Mouse (Mus musculus) frontal cortex, postnatal 14 days (tissue): ENCODE data around the gene Trabd2b.

ENCODE experiments used
- DNase-seq, 2 experiments: peaks; one replicate each; pipeline ENCODE4 v3.0.0; 2022; ENCODE audit warnings: low spot score in 2 of 2

Gene Trabd2b

GRCm38 (mm10) chr4:114605670-114606069, 199.1 kb downstream of the Trabd2b start:
- no peak for DNase-seq

- no peak for DNase-seq
Measured at GRCm38 (mm10) chr4:114607873-114608272, 201.3 kb downstream of the Trabd2b start.

GRCm38 (mm10) chr4:114609297-114609696, 202.8 kb downstream of the Trabd2b start:
- DNase-seq: no peak

GRCm38 (mm10) chr4:114611166-114611929, 204.8 kb downstream of the Trabd2b start:
- no peak for DNase-seq

GRCm38 (mm10) chr4:114612032-114612431, 205.5 kb downstream of the Trabd2b start:
- no peak for DNase-seq

- DNase-seq: no peak
Measured at GRCm38 (mm10) chr4:114612827-114613226, 206.3 kb downstream of the Trabd2b start.

GRCm38 (mm10) chr4:114614086-114614485, 207.6 kb downstream of the Trabd2b start:
- DNase-seq: no peak

GRCm38 (mm10) chr4:114615765-114616164, 209.2 kb downstream of the Trabd2b start:
- DNase-seq: no peak

- DNase-seq: no peak
Measured at GRCm38 (mm10) chr4:114622929-114623328, 216.4 kb downstream of the Trabd2b start.

- DNase-seq: no peak
Measured at GRCm38 (mm10) chr4:114624114-114624910, 217.8 kb downstream of the Trabd2b start.

- DNase-seq: no peak
Measured at GRCm38 (mm10) chr4:114625357-114625756, 218.8 kb downstream of the Trabd2b start.

GRCm38 (mm10) chr4:114625920-114626319, 219.4 kb downstream of the Trabd2b start:
- DNase-seq: no peak

GRCm38 (mm10) chr4:114627674-114628293, 221.3 kb downstream of the Trabd2b start:
- DNase-seq: no peak

GRCm38 (mm10) chr4:114635889-114636288, 229.4 kb downstream of the Trabd2b start:
- peak; percentile 66 to 68 for DNase-seq

GRCm38 (mm10) chr4:114636324-114636723, 229.8 kb downstream of the Trabd2b start:
- DNase-seq: no peak

- DNase-seq: no peak
Measured at GRCm38 (mm10) chr4:114637120-114637519, 230.6 kb downstream of the Trabd2b start.

GRCm38 (mm10) chr4:114642469-114642868, 235.9 kb downstream of the Trabd2b start:
- DNase-seq: no peak

- DNase-seq: no peak
Measured at GRCm38 (mm10) chr4:114643679-114644208, 237.2 kb downstream of the Trabd2b start.

- DNase-seq: no peak
Measured at GRCm38 (mm10) chr4:114645341-114645740, 238.8 kb downstream of the Trabd2b start.

GRCm38 (mm10) chr4:114646825-114647681, 240.5 kb downstream of the Trabd2b start:
- no peak for DNase-seq

- DNase-seq: peak in 1 of 2 experiments; percentile 79
Measured at GRCm38 (mm10) chr4:114647689-114648088, 241.2 kb downstream of the Trabd2b start.
